Mouse (Mus musculus): ENCODE results near the gene Thbs3. TPM values are rescaled to one million over a fixed set of nuclear protein-coding genes. Genes with fewer than 3 reads are reported as not detected.

Gene Thbs3
- total and polyA plus RNA-seq, 3 experiments: 4.3 to 6.1 (median 5.7) TPM

- no peak overlapping the region for H3K27ac ChIP-seq (ENCODE audit: insufficient read depth, low read depth)
- H3K9me3 ChIP-seq (replicated peaks; ENCODE audit: low read length): no peaks in the 10 kb centered on the region
- peaks cover 8 to 27% of the 10 kb centered on the region in 2 experiments for H3K4me1 ChIP-seq (ENCODE audit: control insufficient read depth in 1 of 2, insufficient read depth in 2 of 2)
- TF ChIP-seq UBTF (IDR thresholded peaks at IDR 0.05; ENCODE audit: low read depth, low read length): no peak
- TF ChIP-seq JUND (conservative IDR thresholded peaks at IDR 0.05; ENCODE audit: low read depth, low read length): no peak
- no peak for TF ChIP-seq SIN3A (IDR thresholded peaks at IDR 0.05; ENCODE audit: low read length)
- TF ChIP-seq MEF2A (IDR thresholded peaks at IDR 0.05; ENCODE audit: borderline replicate concordance, low read depth, low read length): no peak
- H3K79me2 ChIP-seq (replicated peaks; ENCODE audit: control insufficient read depth, extremely low read depth, insufficient read depth, poor library complexity, severe bottlenecking): peaks cover 22% of the 10 kb centered on the region
- in situ Hi-C loops (cut with MboI; ENCODE audit: low pct_ligation_motif_present, low pct_unique_long_range_greater_than_20kb, low sequenced_read_pairs) (no loop called here), dilution Hi-C loops (cut with MboI; ENCODE audit: extremely low pct_ligation_motif_present, extremely low pct_unique_long_range_greater_than_20kb, low sequenced_read_pairs) (no loop called here)
- peaks cover 45 to 53% of the 10 kb centered on the region in 2 experiments for H3K36me3 ChIP-seq (replicated peaks in 1 of 2; ENCODE audit: control insufficient read depth in 1 of 2, insufficient read depth in 1 of 2, low read length in 1 of 2)
- no peaks in the 10 kb centered on the region for H3K27me3 ChIP-seq (replicated peaks)
- DNase-seq (ENCODE audit: extremely low read depth): no peak
- no peak overlapping the region for H3K9ac ChIP-seq (ENCODE audit: insufficient read depth, low read depth)
- H3K4me3 ChIP-seq (replicated peaks in 1 of 3; ENCODE audit: low read depth in 2 of 3, low read length in 2 of 3, poor library complexity in 1 of 3): no peak overlapping the region
- no peak overlapping the region for H3K4me2 ChIP-seq (ENCODE audit: insufficient read depth, low read depth, poor library complexity, severe bottlenecking)
Measured at GRCm38 (mm10) chr3:89166945-89167344, 48.0 kb upstream of the Thbs3 start.

GRCm38 (mm10) chr3:89174844-89175243, 40.1 kb upstream of the Thbs3 start:
- Histone ChIP-seq H3K27me3 (replicated peaks) (no peaks in the 10 kb centered on the region), H3K4me3 (replicated peaks in 1 of 3; ENCODE audit: low read depth in 2 of 3, low read length in 2 of 3, poor library complexity in 1 of 3) (no peak overlapping the region), H3K4me2 (ENCODE audit: insufficient read depth, low read depth, poor library complexity, severe bottlenecking) (no peak overlapping the region), H3K79me2 (replicated peaks; ENCODE audit: control insufficient read depth, extremely low read depth, insufficient read depth, poor library complexity, severe bottlenecking) (no peaks in the 10 kb centered on the region), H3K9ac (ENCODE audit: insufficient read depth, low read depth) (no peak overlapping the region), H3K4me1 (ENCODE audit: control insufficient read depth in 1 of 2, insufficient read depth in 2 of 2) (peaks cover 0 to 10% of the 10 kb centered on the region in 2 experiments; a peak in 2 of 4 replicates), H3K27ac (ENCODE audit: insufficient read depth, low read depth) (no peak overlapping the region), H3K9me3 (replicated peaks; ENCODE audit: low read length) (no peaks in the 10 kb centered on the region), H3K36me3 (replicated peaks in 1 of 2; ENCODE audit: control insufficient read depth in 1 of 2, insufficient read depth in 1 of 2, low read length in 1 of 2) (peaks cover 85 to 95% of the 10 kb centered on the region in 2 experiments)
- TF ChIP-seq MAX (IDR thresholded peaks at IDR 0.05; ENCODE audit: low read length) (no peak), BHLHE40 (IDR thresholded peaks at IDR 0.05; ENCODE audit: low read depth, low read length) (no peak), TBP (conservative IDR thresholded peaks at IDR 0.05; ENCODE audit: low read depth, low read length) (no peak), ZMIZ1 (IDR thresholded peaks at IDR 0.05; ENCODE audit: low read depth, low read length) (no peak), POLR2A (IDR thresholded peaks at IDR 0.05; ENCODE audit: low read depth, low read length) (no peak), NELFE (IDR thresholded peaks at IDR 0.05; ENCODE audit: low read depth, low read length) (no peak), HCFC1 (IDR thresholded peaks at IDR 0.05; ENCODE audit: low read depth, low read length) (no peak), EP300 (IDR thresholded peaks at IDR 0.05; ENCODE audit: low read length) (no peak), JUND (conservative IDR thresholded peaks at IDR 0.05; ENCODE audit: low read depth, low read length) (no peak), MAZ (IDR thresholded peaks at IDR 0.05; ENCODE audit: low read depth, low read length) (no peak), UBTF (IDR thresholded peaks at IDR 0.05; ENCODE audit: low read depth, low read length) (no peak), JUN (IDR thresholded peaks at IDR 0.05; ENCODE audit: insufficient read depth, low read depth, low read length) (no peak), ZC3H11A (IDR thresholded peaks at IDR 0.05; ENCODE audit: low read depth, low read length) (no peak), TCF12 (IDR thresholded peaks at IDR 0.05; ENCODE audit: low read depth, low read length) (no peak), MXI1 (IDR thresholded peaks at IDR 0.05; ENCODE audit: low read depth, low read length) (no peak), SMC3 (IDR thresholded peaks at IDR 0.05; ENCODE audit: low read depth, low read length) (no peak), CTCF (conservative IDR thresholded peaks at IDR 0.05 in 1 of 2, IDR thresholded peaks at IDR 0.05 in 1 of 2; ENCODE audit: low read depth in 2 of 2, low read length in 2 of 2) (no peak), ELF1 (IDR thresholded peaks at IDR 0.05; ENCODE audit: low read depth, low read length) (no peak), CHD1 (IDR thresholded peaks at IDR 0.05; ENCODE audit: low read depth, low read length) (no peak), USF1 (IDR thresholded peaks at IDR 0.05; ENCODE audit: low read depth, low read length) (no peak)
- dilution Hi-C loops (cut with MboI; ENCODE audit: extremely low pct_ligation_motif_present, extremely low pct_unique_long_range_greater_than_20kb, low sequenced_read_pairs) (no loop called here), in situ Hi-C loops (cut with MboI; ENCODE audit: low pct_ligation_motif_present, low pct_unique_long_range_greater_than_20kb, low sequenced_read_pairs) (no loop called here)
- no peak for DNase-seq (ENCODE audit: extremely low read depth)

All from CH12.LX (cell line).